Mouse (Mus musculus) lung, adult 2 months (tissue): ENCODE data around the gene Cdan1.

Source experiments
- CTCF ChIP-seq: fragments of 200-500 bp; IDR thresholded peaks from 2 replicates; pipeline ENCODE4 v1.5.1; 2011; ENCODE audit warnings: mild to moderate bottlenecking, low read length, control low read depth; ENCODE audit not compliant: insufficient read depth
- POLR2A ChIP-seq: fragments of 200-500 bp; IDR thresholded peaks from 2 replicates; pipeline ENCODE4 v1.6.1; 2011; ENCODE audit warnings: low read depth, mild to moderate bottlenecking, control low read depth, low read length, borderline replicate concordance; ENCODE audit errors: extremely low read depth

DNA sequence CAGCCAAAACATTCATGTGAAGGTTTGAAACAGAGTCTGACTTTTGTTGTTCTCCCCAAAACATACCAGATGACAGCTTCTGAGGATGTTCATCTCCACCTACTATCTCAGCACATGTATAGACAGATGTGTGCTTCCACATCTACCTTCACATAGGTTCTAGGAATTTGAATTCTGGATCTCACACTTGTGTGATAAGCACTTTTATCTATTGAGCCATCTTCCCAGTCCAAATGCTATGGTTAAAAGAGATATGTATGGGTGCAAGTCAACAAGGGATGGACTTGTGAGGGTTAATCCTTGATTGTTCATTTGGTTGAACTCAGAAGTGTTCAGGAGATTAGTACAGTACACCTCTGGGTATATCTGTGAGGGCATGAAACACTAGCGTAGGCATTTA is 4.6 kb downstream of the Cdan1 start:
- TF ChIP-seq CTCF = no peak
- TF ChIP-seq POLR2A = no peak
